Mouse (Mus musculus) kidney, postnatal 10 days (tissue): ENCODE data around the gene Cks1b.

Experiments
- DNase-seq: peaks from one replicate; pipeline ENCODE4 v3.0.0; 2021; ENCODE audit warnings: mixed read lengths

Cks1b gene

DNA sequence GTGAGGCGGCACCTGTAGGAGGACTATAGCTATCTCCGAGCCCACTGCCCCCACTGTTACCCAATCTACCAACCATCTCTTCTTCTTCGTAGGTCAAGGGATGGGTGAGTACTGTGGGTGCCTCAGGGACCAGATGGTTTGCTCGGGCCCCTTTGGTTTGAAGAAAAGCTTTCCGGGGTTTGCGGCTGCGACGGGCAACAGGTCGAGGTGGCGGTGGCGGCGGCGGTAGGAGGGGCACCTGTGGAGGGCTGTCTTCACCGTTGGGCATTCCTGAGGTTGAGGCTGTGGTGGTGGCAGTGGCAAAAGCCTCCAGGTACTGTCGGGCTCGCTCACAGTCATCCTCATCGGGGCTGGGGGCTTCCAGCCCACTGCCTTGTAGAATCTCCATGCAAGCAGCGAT, 37.5 kb downstream of the Cks1b start:
- no peak for DNase-seq

DNA sequence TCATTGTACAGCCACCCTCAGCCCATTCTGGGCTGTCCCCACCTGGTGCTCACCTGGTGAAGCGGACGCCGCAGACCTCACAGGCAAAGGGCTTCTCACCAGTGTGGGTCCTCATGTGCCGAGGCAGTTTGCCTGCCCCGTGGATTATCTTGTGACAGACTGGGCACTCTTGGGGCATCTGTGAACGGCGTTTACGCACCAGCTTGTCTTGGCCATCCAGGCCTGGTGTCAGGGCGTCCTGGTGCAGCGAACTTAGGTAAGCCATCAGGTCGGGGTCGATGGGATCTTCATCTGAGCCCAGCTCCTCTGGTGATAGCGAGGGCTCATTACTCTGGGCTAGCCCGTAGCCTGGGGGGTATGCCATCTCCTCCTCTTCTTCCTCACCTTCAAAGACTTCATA, 37.9 kb downstream of the Cks1b start:
- DNase-seq: no peak

DNA sequence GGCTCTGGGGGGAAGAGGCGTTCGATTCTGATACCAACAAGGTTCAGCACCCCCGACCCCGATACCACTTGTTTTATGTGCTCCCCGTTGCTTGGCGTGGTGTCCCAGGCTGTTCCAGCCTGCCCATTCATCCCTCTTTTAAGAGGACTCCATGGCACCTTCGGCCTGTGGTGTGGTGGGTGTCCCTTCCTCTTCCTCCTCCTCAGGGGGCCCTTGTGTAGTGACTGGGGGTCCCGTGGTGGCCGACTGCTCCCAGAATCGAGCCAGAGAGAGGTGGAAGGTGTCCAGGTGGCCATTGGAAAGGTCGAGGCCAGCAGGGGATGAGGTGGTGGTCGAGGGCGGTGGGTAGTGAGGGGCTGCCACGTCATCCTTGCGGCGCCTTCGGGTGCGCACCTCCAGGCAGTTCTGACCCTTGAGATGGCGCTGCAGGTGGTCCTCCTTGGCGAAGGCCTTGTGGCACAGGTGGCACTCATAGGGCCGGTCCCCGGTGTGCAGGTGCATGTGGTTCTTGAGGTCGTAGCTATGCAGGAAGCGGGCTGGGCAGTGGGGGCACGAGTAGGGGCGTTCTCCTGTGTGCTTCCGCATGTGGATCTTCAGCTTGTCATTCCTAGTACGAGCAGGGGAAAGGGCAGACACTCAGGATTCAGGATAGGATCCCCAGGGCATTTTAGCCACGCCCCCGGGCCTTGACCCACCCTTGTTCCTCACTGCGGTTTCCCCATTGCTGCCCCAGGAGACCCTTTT, 38.6 kb downstream of the Cks1b start:
- no peak for DNase-seq

DNA sequence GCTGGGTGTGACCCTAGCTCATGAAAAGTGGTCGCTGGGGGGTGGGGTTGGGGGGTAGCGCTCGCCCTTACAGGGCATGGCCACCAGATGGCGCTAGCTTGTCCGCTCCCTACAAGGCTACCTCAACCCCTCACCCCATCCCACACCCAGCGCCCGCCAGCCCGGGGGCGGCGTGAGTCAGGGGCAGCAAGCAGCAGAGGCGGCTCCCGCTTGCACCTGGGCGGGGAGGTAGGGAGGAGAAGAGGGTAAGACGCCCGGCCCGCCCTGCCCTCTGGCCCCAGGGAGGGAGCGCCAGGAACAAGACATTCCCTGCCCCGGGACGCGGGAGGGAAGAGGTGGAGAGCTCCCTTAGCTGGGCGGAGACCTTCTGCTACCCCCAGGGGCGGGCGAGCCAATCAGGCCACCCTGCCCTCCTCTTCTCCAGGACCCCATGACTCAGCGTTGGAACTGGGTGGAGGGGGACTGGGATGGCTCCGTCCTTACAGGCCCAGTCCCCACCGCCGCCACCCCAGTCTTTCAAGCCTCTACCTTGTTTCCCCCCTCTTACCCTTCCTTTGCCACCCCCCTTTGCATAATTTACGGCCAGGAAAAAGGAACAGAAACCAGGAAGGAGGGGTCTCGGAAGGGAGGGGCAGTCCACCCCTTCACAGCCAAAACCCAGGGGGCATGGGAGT, 39.7 kb downstream of the Cks1b start:
- peak; percentile 83 for DNase-seq

DNA sequence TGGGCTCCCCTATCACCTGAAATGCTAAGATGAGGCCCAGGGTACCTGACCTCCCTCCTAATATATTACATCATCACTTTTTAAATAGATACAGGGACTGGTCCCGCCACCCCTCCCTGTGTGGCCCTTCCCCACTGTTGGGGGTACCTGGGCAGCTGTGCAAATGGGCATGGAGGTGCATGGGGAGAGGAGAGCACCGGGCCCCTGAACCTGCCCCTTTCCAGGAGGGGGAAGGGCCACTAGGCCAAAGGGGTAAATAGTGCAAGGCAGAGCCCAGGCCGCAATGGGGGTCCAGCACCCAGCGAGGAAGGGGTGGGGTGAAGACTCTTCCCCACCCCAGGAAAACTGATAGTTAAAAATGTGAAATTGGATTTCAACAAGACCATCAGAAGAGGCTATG, 40.4 kb downstream of the Cks1b start:
- DNase-seq: no peak

DNA sequence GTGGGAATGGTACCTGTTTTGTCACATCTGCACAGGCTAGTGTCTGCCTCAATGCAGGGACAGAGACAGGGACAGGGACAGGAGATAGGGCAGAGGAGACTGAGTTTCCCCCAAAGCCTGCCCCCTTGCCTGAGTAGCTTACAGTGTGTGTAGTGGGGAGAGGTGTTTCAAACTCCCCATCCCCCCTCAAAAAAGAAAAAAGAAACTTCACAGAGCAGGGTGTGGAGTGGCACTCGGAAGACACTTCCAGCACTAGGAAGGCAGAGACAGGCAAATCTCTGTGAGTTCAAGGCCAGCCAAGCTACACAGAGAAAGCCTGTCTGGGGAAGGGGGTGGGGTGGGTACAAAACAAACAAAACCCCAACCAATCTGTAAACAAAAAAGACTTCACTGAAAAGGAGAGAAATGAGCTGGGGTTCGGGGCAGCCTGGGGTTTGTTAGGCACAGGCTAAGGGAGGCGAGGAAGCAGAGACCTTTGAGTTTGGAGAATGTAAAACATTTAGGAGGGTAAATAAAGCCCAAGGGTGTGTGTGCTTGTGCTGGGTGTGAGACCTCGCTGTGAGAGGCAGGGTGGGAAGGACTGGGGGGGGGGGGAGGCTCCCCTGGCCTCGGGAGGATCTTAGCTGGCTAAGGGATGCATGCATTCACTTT, 44.5 kb downstream of the Cks1b start:
- no peak for DNase-seq

DNA sequence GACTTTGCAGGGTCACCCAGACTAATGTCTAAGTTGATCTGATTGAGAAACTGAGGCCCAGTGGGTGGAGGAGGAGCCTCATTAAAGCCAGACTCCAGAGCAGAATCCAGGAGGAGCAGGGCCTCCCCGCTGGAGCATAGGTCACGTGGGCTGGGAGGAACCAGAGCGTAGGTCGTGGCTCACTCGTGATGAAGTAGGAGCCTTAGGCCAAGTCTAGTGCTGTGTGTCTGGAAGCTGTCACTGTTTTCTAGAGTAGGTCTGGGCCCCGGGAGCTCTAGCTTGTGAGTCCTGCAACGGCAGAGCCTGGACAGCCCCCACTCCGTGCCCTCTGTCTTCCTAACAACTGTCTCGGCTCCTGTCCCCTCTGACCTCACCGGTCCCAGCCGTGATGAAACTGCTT, 50.8 kb downstream of the Cks1b start:
- peak; percentile 19 for DNase-seq

DNA sequence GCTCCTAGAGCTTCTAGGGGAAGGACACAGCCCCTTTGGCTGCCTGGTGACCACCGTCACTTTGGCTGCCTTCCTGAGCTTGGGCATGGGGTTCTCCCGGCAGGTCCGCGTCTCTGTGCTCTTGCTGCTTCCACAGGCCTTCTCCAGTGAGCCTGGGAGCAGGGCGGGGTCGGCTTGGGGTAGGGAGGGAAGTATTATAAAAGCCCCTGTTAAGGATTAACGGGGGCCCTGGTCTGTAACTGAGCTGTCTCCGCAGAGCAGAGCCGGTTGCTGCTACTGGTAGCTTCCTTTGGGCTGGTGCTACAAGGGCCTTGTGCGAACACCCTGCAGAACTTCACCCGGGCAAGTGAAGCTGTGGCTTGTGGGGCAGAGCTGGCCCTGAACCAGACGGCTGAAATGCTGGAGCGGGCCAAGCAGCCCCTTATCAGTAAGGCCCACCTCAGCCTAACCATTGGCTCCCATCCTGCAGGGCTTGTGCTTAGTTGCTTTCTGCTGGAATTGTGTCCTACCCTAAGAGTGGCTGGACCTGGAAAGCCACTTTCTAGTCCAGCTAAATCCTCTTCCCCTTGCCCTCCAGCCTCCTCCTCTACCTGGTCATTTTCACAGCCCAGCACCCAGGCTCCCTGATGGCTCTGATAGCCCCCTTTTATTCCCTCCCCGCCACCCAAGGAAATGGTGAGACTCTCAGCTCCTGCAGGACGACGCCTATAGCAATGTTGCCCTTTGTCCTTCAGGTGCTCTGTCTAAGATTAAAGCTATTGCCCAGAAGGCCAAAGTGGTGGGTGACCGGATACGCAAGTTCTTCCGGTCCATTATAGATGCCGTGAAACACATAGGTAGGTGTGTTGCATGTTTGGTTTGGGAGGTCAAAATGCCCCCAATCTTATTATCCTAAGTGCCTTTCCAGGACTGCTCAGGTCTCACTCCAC, 52.4 kb downstream of the Cks1b start:
- no peak for DNase-seq
